Mouse (Mus musculus) olfactory bulb, adult 2 months (tissue): Measurements from ENCODE around the gene Cept1. TPM values are rescaled to one million over a fixed set of nuclear protein-coding genes. Genes with fewer than 3 reads are reported as not detected.
"Not testable (repeated sequence)": the region's sequence is repeated elsewhere in the genome, so short reads cannot be mapped to it uniquely, and the experiment has no call there.

Source experiments
- H3K27ac ChIP-seq: fragments of 200-500 bp; 2 replicates; pipeline ENCODE4 v1.5.1; 2012; ENCODE audit warnings: low read depth, low read length; ENCODE audit not compliant: insufficient read depth
- H3K4me1 ChIP-seq: fragments of 200-500 bp; 2 replicates; pipeline ENCODE4 v1.6.1; 2012; ENCODE audit warnings: low read length; ENCODE audit not compliant: control insufficient read depth, insufficient read depth
- H3K4me3 ChIP-seq: fragments of 200-500 bp; 2 replicates; pipeline ENCODE4 v1.5.1; 2012; ENCODE audit warnings: mild to moderate bottlenecking, low read depth, low read length, moderate library complexity; ENCODE audit not compliant: insufficient read depth
- CTCF ChIP-seq: fragments of 200-500 bp; IDR thresholded peaks from 2 replicates; pipeline ENCODE4 v1.5.1; 2012; ENCODE audit warnings: low read depth, mild to moderate bottlenecking, low read length, moderate library complexity; ENCODE audit not compliant: insufficient read depth
- POLR2A ChIP-seq: fragments of 200-500 bp; IDR thresholded peaks from 2 replicates; pipeline ENCODE4 v1.6.1; 2012; ENCODE audit warnings: mild to moderate bottlenecking, low read depth, low read length, moderate library complexity; ENCODE audit not compliant: insufficient read depth
- WGBS: fragments of 180-500 bp; shearing (Covaris S2); methylation state at CpG from one replicate; pipeline ENCODE4 v1.1.7; 2018; 5-methylcytosine and 5-hydroxymethylcytosine counted together
- polyA plus RNA-seq: library from polyadenylated mRNA; stranded (reverse); fragments of >200 nt; gene quantifications from 2 replicates; pipeline ENCODE4 v1.2.4, GENCODE M21; 2012; ENCODE audit warnings: low replicate concordance; ENCODE audit not compliant: missing spikeins, insufficient read depth, insufficient read length

Cept1 gene
- polyA plus RNA-seq, result not detected in 2 replicates

DNA sequence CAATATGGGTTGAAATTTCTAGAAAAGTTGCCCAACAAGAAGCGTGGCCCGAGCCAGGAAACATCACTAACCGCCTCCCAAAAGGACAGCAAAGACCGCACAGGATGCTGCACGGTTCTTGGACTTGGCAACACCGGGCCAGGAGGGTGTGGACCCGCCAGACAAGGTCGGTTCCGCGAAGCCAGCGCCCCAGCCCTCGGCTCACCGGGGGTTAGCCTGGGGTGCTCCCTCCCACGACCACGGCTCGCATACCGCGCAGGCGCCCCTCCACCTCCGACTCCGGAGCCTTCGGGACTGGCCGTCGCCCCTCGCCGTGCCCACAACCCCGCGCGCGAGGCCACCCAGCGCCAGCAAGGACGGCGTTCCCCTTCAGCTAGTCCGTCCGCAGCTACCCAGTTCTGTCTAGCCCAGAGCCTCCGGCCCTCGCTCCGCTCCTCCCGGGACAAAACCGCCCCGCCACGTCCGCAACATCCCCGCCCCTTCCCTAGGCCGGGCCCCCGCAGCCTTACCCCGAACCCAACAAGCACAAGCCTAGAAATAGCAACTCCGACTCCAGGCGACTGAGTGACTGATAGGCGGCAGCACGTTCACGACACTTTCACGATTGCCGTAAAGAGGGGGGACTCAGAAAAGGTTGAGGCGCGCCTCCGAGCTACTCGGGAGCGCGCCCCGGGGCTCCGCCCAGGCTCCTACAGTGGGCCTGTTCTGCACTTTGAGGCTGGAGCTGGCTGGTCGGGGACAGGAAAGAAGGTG is at the start of gene Cept1, which contains the start of gene Dram2:
Cept1 (minus strand) TSS at position 632 of the 753 bp plus-strand sequence.
Dram2 (plus strand) TSS at position 628 of the 753 bp plus-strand sequence.
- peak within 1 kb of the TSS; percentile 59 for H3K27ac ChIP-seq
- TF ChIP-seq POLR2A (peak; percentile 85), CTCF (no peak)
- WGBS, result under 1% methylated on average over 63 of the region's 63 CpGs

DNA sequence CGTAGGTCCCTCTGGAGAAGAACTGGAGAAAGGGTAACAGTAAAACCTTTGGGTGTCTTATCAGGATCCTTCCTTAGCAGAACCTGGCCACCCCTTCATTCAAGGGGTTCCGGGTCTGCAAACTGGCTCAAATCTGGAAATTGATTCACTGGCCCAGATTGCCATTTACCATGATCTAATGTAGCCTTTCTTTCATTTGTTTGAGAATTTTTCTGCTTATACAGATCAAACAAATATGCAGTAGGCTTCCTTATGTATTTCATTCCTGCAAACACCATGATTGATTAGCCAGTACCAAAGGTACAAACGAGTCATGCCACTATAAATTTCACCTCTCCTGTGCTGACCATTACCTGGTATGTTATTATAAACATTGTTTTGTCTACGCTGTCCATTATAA is 46.0 kb upstream of the Cept1 start:
- 88% methylated on average over 4 of the region's 4 CpGs for WGBS
- not testable (repeated sequence) for H3K4me1 ChIP-seq, H3K4me3 ChIP-seq, H3K27ac ChIP-seq

More for the DNA sequence above, at the start of gene Cept1, which contains the start of gene Dram2:
- H3K4me1 ChIP-seq, result no peaks in the 10 kb centered on the region
- H3K4me3 ChIP-seq, result peak within 1 kb of the TSS; percentile 83

DNA sequence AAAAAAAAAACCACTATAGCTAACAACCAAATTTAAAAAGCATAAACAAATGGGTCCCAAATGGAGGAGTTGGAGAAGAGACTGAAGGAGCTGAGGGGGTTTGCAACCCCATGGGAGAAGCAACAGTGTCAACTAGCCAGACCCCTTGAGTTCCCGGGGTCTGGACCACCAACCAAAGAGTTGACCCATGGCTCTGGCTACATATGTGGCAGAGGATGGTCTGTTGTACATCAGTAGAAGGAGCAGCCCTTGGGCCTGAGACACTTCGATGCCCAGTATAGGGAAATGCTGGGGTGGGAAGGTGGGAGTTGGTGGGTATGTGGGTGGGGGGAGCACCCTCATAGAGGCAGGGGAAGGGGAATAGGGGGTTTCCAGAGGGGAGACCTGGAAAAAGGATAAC is 31.7 kb upstream of the Cept1 start:
- 100% methylated on average over 2 of the region's 2 CpGs for WGBS
- TF ChIP-seq POLR2A, result no peak
- TF ChIP-seq CTCF, result no peak
- H3K4me3 ChIP-seq, result no peak overlapping the region
- H3K27ac ChIP-seq, result no peak overlapping the region
- no peaks in the 10 kb centered on the region for H3K4me1 ChIP-seq

DNA sequence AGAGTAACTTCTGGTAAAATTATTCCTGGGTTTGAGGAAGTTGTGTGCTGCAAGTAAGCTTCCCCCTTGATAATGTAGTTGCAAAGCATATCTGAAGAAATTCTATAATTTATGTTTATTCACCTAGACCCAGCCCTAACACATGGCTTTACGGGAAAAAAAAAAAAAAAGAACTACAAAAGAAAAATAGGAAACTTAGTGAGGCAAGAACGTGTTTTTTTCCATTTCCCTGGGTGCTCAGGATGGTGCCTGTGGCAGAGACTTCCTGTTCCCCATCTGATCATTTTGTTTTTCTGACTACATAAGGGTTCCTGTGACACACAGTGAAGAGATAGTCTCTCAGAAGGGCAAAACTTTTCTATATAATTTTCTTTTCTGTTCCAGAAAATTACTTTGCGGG is 25.6 kb upstream of the Cept1 start:
- no peak overlapping the region for H3K27ac ChIP-seq
- H3K4me3 ChIP-seq, result no peak overlapping the region
- TF ChIP-seq POLR2A (no peak), CTCF (no peak)
- no peaks in the 10 kb centered on the region for H3K4me1 ChIP-seq
- WGBS, result 85% methylated on average over 3 of the region's 3 CpGs

DNA sequence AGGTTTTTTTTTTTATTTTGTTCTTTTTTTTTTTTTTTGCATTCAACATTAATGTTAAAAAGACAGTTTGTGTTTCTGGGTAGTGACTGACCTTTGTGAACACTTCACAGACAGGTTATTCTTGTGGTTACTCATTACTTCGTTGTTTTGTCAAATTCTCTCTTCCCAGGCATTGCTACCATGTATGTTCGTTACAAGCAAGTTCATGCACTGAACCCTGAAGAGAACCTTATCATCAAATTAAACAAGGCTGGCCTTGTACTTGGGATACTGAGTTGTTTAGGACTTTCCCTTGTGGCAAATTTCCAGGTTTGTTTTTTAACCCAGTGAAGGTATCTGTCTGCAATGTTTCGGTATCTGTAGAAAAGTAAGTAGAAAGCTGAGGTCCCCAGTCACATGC is 18.3 kb upstream of the Cept1 start:
- TF ChIP-seq CTCF, result no peak
- no peak for TF ChIP-seq POLR2A
- Histone ChIP-seq H3K4me1 (no peaks in the 10 kb centered on the region), H3K27ac (no peak overlapping the region), H3K4me3 (no peak overlapping the region)
- WGBS, result 88% methylated on average over 3 of the region's 3 CpGs

DNA sequence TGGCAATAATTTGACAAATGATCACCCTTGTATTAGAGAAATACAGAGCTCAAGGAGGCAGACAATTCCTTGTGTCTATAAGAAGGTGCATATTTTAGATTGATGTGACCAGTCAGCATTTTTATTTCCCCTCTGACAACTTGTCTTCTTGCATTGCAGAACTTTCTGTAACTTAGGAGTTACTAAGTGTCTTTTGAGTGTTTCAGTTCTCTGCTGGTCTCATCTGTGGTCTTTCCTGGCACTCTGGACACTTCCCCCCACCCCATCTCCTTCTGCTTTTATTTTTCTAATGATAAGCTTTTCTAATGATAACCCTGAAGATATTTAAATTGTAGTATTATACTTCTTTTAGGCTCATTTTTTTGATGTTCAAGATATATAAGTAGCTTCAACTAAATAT is 10.7 kb upstream of the Cept1 start:
- Histone ChIP-seq H3K4me1 (no peaks in the 10 kb centered on the region), H3K27ac (no peak overlapping the region), H3K4me3 (no peak overlapping the region)
- no peak for TF ChIP-seq POLR2A
- no peak for TF ChIP-seq CTCF

DNA sequence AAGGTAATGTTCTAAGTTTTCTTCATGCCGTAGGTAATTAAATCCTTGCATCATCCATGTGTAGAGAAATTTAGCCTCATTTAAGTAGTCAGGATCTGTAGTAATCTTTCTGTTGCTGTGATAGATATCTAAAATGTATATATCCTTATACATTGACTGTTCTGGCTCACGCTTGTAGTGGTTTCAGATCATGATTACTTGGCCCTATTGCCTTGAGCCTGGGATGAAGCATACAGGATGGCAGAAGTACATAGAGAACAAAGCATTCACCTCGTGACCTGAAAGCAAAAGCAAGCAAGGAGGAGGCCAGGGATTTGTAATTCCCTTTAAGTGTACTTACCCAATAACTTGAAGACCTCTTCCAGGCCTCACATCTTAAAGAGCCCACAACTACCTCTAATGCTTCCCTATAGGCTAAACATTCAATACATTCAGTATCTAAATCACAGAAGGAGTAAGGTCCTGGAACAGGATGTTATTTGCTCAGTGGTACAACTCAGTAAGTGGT is 8.2 kb upstream of the Cept1 start:
- H3K4me3 ChIP-seq, result no peak overlapping the region
- no peak overlapping the region for H3K27ac ChIP-seq
- no peak for TF ChIP-seq POLR2A
- no peak for TF ChIP-seq CTCF
- 93% methylated on average over 3 of the region's 3 CpGs for WGBS
- H3K4me1 ChIP-seq, result no peaks in the 10 kb centered on the region

DNA sequence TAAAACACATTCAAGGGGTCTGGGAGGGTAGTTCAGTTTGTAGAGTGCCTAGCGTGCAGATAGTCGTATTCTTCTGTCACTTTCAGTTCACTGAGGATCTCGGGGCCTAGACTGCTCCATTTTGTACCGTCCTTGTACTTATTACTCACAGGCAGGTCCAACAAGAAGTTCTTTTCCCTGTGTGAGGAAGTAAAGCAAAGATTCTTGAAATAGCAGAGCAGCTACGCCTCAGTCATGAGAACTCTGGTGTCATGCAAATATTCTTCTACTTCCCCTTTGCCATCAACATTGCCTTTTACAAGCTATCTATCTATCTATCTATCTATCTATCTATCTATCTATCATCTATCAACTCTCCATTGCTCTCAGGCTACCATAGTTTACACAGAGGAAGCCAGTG is 5.8 kb upstream of the Cept1 start:
- TF ChIP-seq CTCF, result no peak
- no peak for TF ChIP-seq POLR2A
- no peak overlapping the region for H3K27ac ChIP-seq
- H3K4me1 ChIP-seq, result no peaks in the 10 kb centered on the region
- no peak overlapping the region for H3K4me3 ChIP-seq
- 93% methylated on average over 5 of the region's 5 CpGs for WGBS

DNA sequence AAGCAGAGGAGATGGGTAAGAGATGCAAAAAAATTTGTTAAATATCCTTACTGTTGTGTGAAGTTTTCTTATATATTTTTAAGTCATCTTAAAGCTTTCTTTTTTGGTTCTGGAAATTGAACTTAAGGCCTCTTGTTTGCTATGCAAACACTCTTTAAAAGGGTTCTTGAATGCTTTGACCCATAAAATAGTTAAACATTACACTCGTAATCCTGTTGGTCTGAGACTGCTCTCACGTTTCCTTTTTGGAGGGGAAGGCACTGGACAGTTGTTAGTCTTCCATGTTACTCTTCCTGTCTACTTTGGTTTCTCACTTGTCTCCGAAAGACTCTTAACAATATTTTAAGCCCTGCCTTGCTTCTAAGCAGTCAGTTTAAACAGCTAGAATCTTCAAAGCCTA is 1.4 kb upstream of the Cept1 start:
- WGBS, result 44% methylated on average over 3 of the region's 3 CpGs
- H3K4me3 ChIP-seq, result no peak overlapping the region

More for the DNA sequence above, 1.4 kb upstream of the Cept1 start:
- Histone ChIP-seq H3K4me1 (no peaks in the 10 kb centered on the region), H3K27ac (no peak overlapping the region)
- TF ChIP-seq CTCF (no peak), POLR2A (no peak)
